Mouse (Mus musculus) neural tube, embryonic 12.5 days (tissue): ENCODE data around the gene Ace. TPM values are rescaled to one million over a fixed set of nuclear protein-coding genes. Genes with fewer than 3 reads are reported as not detected.
A peak's percentile ranks its signal among the peaks of the same experiment; 100 is the strongest.

Experiments used
- ATAC-seq: fragments of 200-750 bp; cut with Nextera tagmentation; 2 replicates; pipeline ENCODE4 v1.8.0; 2017; ENCODE audit warnings: low read depth, mild to moderate bottlenecking, moderate TSS enrichment, moderate library complexity; ENCODE audit not compliant: low FRiP score
- H3K27ac ChIP-seq: fragments of 300-500 bp; sonication (generic); 2 replicates; pipeline ENCODE4 v1.5.1; 2016
- H3K27me3 ChIP-seq: fragments of 300-500 bp; sonication (generic); replicated peaks from 2 replicates; pipeline ENCODE4 v1.6.1; 2016; ENCODE audit warnings: mild to moderate bottlenecking
- H3K36me3 ChIP-seq: fragments of 300-500 bp; sonication (generic); 2 replicates; pipeline ENCODE4 v1.6.1; 2016; ENCODE audit warnings: mild to moderate bottlenecking
- H3K4me1 ChIP-seq: fragments of 300-500 bp; sonication (generic); 2 replicates; pipeline ENCODE4 v1.6.1; 2016
- H3K4me2 ChIP-seq: fragments of 300-500 bp; sonication (generic); replicated peaks from 2 replicates; pipeline ENCODE4 v1.6.1; 2016; ENCODE audit warnings: mild to moderate bottlenecking
- H3K4me3 ChIP-seq: fragments of 300-500 bp; sonication (generic); 2 replicates; pipeline ENCODE4 v1.5.1; 2016
- H3K9ac ChIP-seq: fragments of 300-500 bp; sonication (generic); 2 replicates; pipeline ENCODE4 v1.6.1; 2016; ENCODE audit warnings: mild to moderate bottlenecking
- H3K9me3 ChIP-seq: fragments of 300-500 bp; sonication (generic); 2 replicates; pipeline ENCODE4 v1.6.1; 2016; ENCODE audit warnings: mild to moderate bottlenecking
- WGBS: fragments of 180-500 bp; shearing (Covaris S2); methylation state at CpG from one replicate; pipeline ENCODE4 v1.1.7; 2016; 5-methylcytosine and 5-hydroxymethylcytosine counted together
- polyA plus RNA-seq: library from polyadenylated mRNA; unstranded; fragments of >200 nt; fragmentation: Nextera tagmentation; extraction: Ambion mirVana; gene quantifications from 2 replicates; pipeline ENCODE4 v1.2.1, GENCODE M21; 2016

The Ace gene
- polyA plus RNA-seq, 1 experiment from 2014 or later, result 1.1 TPM

DNA sequence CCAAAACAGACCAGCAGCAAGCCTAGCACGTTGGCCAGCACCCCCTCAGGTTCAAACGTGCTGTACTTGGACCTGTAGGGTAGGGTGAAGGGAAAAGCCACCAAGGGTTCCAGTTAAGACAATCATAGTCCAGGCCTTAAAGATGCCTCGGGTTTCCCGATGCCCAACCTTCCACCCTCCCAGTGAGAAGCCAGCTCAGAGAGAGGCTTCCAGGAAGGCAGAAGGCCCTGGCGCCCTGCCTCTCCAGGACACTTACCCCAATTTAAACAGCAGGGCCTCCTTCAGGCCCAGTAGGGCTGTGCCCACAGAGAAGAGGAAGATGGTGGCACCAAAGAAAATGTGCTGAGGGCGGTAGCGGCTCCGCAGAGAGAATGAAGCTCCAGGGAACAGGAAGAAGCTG, 32.2 kb upstream of the Ace start:
- ATAC-seq, result no peak
- Histone ChIP-seq H3K27me3 (no peaks in the 10 kb centered on the region), H3K4me2 (no peak overlapping the region), H3K4me3 (no peak overlapping the region), H3K9me3 (no peaks in the 10 kb centered on the region), H3K9ac (no peak overlapping the region), H3K27ac (no peak overlapping the region), H3K36me3 (no peaks in the 10 kb centered on the region), H3K4me1 (0 out of 2 replicates have a peak, but pooled peaks cover 5% of the 10 kb centered on the region)
- WGBS, result 88% methylated on average over 8 of the region's 8 CpGs

DNA sequence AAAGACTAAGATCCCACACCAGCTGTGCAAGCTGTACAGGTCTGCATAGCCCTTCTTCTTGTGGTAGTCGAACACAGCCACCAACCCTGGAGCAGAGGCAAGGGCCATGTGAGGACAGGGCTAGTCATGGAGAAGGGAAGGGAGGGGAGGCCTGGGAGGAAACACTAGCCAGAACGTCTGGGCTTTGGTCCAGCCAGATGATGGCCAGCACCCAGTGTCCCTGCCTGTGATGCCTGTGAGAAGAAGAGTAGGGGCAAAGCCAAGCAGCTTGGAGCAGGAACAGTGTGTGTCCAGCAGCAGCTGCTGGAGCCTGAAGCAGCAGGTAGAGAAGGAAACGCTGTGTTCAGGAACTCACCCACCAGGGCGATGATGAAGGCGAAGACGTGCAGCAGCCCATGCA, 31.5 kb upstream of the Ace start:
- Histone ChIP-seq H3K27me3 (0 out of 2 replicates have a peak, but pooled peaks cover 4% of the 10 kb centered on the region), H3K9ac (no peak overlapping the region), H3K9me3 (no peaks in the 10 kb centered on the region), H3K4me1 (0 out of 2 replicates have a peak, but pooled peaks cover 5% of the 10 kb centered on the region), H3K27ac (no peak overlapping the region), H3K36me3 (no peaks in the 10 kb centered on the region), H3K4me2 (no peak overlapping the region), H3K4me3 (no peak overlapping the region)
- no peak for ATAC-seq
- 89% methylated on average over 6 of the region's 6 CpGs for WGBS

DNA sequence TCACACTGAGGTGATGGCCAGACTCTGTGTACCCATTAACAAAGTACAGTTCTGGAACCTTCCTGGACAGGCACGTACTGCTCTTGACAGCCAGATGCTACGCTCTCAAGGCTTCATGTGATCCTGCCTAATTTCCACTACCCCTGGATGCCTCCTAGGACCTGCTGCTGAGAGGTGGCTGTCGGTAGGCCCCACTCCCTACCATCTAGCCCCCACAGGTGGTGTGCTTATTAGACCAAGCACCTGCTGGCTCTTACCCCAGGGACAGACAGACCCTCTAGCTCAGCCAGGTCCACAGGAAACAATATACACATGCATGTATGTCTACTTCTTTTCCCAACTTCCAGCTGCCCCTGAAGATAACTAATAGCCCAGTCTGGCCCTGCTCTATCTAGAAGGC, 30.8 kb upstream of the Ace start:
- no peak overlapping the region for H3K4me3 ChIP-seq
- no peaks in the 10 kb centered on the region for H3K9me3 ChIP-seq
- H3K27ac ChIP-seq, result no peak overlapping the region
- WGBS, result 88% methylated on average over 3 of the region's 3 CpGs
- ATAC-seq, result no peak
- 0 out of 2 replicates have a peak, but pooled peaks cover 5% of the 10 kb centered on the region for H3K4me1 ChIP-seq
- no peaks in the 10 kb centered on the region for H3K36me3 ChIP-seq
- H3K9ac ChIP-seq, result no peak overlapping the region
- H3K4me2 ChIP-seq, result no peak overlapping the region
- peaks cover 11% of the 10 kb centered on the region; the same call in 1 of the 2 replicates for H3K27me3 ChIP-seq

DNA sequence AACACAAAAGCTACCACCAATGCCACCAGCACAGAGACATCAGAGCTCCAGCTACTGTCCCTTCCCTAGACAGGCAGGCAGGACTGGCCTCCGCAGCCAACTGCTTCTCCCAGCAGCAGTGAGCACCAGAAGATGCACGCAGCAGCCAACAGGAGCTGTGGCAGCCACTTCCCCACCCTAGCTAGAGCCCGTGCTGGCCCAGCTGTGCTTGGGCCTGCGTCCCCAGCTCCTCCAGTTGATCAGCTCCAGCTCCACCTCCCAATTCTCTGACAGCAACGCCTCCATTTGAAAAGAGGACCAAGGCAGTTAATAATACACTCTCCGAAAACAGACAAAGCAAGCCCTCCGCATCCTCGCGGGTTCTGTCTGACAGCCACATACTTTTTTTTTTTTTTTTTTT, 29.0 kb upstream of the Ace start:
- Histone ChIP-seq H3K4me1 (peaks cover 6% of the 10 kb centered on the region; the same call in 1 of the 2 replicates), H3K36me3 (no peaks in the 10 kb centered on the region), H3K4me3 (no peak overlapping the region), H3K27me3 (peaks cover 19% of the 10 kb centered on the region), H3K9me3 (no peaks in the 10 kb centered on the region), H3K4me2 (no peak overlapping the region), H3K27ac (no peak overlapping the region), H3K9ac (0 out of 2 replicates have a peak overlapping the region, but pooled peaks have one; percentile 9)
- WGBS, result 53% methylated on average over 9 of the region's 9 CpGs
- no peak for ATAC-seq

DNA sequence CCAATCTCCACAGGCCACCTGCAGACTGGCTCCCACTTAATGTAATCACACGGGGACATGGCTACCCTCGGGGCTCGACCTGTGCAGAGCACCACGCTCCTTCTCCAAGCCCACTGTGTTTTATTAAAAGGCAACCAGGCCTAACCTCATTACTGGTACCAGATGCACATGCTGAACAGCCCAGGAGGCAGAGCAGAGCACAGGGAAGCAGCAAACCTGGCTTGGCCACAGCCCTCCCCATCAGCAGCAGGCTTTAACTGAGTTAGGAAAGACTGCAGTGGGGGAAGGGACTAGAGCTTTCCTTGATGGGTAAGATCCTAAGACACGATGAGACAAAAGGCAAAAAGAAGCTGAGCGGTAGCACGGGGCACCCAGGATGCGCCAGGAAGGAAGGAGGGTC, 25.8 kb upstream of the Ace start:
- H3K4me2 ChIP-seq, result no peak overlapping the region
- peaks cover 11% of the 10 kb centered on the region; the same call in 1 of the 2 replicates for H3K4me1 ChIP-seq
- no peak overlapping the region for H3K4me3 ChIP-seq
- ATAC-seq, result no peak
- 0 out of 2 replicates have a peak overlapping the region, but pooled peaks have one; percentile 13 for H3K9ac ChIP-seq
- no peaks in the 10 kb centered on the region for H3K36me3 ChIP-seq
- no peaks in the 10 kb centered on the region for H3K9me3 ChIP-seq
- peaks cover 33% of the 10 kb centered on the region for H3K27me3 ChIP-seq
- 76% methylated on average over 8 of the region's 8 CpGs for WGBS
- no peak overlapping the region for H3K27ac ChIP-seq

DNA sequence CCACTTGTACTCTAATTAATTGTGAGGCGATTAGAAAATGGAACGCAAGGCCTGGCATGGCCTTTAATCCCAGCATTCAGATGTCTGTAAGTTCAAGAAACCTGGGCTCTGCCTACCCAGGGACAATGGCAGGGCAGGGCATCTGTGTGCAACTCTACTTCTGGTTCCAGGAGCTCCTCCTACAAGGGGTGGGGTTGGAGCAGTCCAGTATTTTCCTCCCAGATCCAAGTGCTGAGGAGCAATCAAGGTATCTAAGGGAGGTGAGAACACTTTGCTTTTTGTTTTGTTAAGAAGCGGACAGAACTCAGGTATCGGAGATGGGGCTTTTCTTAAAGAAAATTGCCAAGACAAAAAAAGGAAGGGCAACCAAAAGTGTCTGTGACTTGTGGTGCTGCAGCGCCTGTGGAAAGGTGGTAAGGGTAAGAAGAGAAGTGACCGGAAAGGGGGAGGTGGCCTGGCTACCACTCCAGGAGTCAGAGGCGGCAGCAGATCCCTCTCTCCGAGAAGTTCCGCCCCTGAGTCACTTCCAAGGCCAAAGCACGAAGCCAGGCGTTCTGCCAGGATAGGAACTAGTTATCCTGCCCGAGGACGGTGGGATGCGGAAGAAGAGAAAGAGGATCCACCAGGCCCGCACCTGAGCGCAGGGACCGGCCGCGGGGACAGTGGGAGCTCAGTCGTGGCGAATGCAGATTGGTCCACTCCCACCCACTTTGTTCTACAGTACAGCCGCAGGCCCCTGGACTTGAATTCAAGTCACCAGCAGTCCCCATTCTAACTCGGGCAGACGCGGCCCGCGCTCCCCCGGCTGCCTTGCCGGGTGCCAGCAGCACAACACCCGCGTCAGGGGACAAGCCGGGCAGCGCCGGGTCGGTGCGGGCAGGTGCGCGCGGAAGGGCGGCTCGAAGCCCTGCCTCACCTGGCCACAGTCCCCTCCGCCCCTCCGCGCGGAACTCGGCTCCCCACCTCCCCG, 24.3 kb upstream of the Ace start:
- Histone ChIP-seq H3K4me2 (peak overlapping the region; percentile 97), H3K9ac (peak overlapping the region; percentile 69), H3K4me3 (peak overlapping the region; percentile 63), H3K4me1 (peaks cover 11% of the 10 kb centered on the region), H3K27me3 (peaks cover 33% of the 10 kb centered on the region), H3K27ac (no peak overlapping the region), H3K9me3 (no peaks in the 10 kb centered on the region), H3K36me3 (no peaks in the 10 kb centered on the region)
- WGBS, result 6% methylated on average over 47 of the region's 47 CpGs
- ATAC-seq, result peak; percentile 51

DNA sequence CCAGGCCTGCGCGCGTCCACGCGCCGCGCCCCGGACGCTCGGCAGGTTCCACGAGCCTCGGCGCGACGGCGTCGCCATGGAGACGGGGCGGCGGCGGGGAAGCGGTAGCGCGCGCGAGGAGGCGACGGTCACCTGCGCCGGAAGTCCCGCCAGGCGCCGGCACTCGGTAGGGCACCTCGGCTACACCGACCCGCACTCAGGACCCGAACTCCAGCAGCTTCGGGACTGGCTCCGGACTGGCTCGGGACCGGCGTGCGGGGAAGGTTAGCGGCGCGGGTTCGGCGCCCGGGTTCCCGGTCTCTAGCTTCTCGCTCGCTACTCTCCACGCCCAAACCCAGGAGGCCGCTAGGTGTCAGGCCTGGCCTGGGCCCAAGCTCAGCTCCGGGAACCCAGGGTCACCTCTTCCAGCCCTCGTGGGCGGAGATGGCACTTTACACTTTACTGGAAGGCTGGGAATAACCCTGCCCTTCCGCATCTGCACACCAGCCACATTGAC, 23.6 kb upstream of the Ace start:
- peak overlapping the region; percentile 63 for H3K4me3 ChIP-seq
- no peak overlapping the region for H3K27ac ChIP-seq
- WGBS, result under 1% methylated on average over 59 of the region's 59 CpGs
- peak; percentile 72 for ATAC-seq
- H3K4me2 ChIP-seq, result peak overlapping the region; percentile 97
- H3K9ac ChIP-seq, result peak overlapping the region; percentile 69
- H3K9me3 ChIP-seq, result no peaks in the 10 kb centered on the region
- peaks cover 11% of the 10 kb centered on the region for H3K4me1 ChIP-seq
- peaks cover 33% of the 10 kb centered on the region for H3K27me3 ChIP-seq
- H3K36me3 ChIP-seq, result no peaks in the 10 kb centered on the region

DNA sequence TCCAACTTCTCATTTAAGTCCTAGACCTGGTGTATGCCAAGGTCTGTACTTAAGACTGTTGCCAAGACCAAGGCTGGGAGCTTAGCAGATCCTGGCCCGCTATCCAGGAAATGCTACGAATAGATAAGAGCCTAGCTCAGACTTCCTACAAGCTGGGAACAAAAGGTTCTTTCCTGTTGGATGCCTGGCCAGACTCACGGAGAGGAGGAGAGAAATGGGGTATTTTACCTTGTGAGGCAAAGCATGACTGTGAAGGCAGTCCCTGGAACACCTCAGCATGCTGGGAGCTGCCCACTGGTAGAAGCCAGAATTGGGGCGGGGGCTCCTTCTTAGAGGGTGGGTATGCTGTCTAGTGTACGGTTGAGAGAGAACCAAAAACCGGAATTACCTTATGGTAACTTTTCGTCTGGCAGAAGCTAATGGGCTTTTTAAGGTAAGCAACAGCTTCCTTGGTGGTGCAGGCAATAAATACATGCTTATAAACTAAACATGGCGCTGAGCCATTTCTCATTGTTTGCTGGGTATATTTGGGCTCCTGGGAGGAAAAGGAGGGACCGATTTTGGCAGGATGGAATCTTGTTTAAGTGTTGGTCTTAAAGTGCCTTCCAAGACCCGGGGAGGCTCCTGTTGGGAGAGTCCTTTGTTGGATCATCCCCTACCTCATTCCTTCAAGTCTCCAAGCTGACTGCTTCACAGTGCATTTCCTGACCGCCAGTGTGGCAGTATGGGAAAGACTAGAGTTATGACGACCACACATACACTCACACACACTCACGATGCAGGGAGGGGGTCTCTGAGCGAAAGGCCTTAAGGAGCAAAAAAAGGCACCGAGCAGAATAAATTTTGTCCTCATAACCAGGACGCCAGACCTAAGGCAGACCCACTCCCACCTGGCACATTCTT, 22.7 kb upstream of the Ace start:
- H3K9ac ChIP-seq, result no peak overlapping the region
- no peak overlapping the region for H3K27ac ChIP-seq
- peak overlapping the region; percentile 97 for H3K4me2 ChIP-seq
- peak overlapping the region; percentile 63; the same call in 1 of the 2 replicates for H3K4me3 ChIP-seq
- H3K36me3 ChIP-seq, result no peaks in the 10 kb centered on the region
- no peak for ATAC-seq
- 81% methylated on average over 16 of the region's 16 CpGs for WGBS
- H3K27me3 ChIP-seq, result peaks cover 33% of the 10 kb centered on the region
- H3K9me3 ChIP-seq, result no peaks in the 10 kb centered on the region
- peaks cover 11% of the 10 kb centered on the region for H3K4me1 ChIP-seq

DNA sequence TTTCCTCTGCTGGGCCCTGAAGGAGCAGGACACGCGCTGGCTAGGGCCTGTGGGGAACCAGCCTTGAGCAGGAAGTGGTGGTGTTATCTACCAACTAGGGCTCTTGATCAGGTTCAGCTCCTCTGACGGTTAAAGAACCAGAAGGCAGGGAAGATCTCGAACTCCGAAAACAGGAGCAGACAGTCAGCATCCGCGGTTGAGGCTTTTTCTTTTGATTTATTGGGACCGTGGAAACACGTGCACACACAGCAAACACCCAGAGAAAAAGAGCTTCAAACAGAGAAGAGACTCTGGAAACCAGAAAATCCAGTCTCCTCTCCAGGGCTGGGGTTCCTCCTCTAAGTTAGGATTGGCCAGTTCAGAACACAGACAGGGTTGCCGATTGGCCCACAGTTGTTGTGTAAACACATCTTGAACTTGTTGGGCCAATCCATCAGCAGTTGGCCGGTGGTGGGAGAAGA, 21.0 kb upstream of the Ace start:
- Histone ChIP-seq H3K9ac (0 out of 2 replicates have a peak overlapping the region, but pooled peaks have one; percentile 13), H3K9me3 (no peaks in the 10 kb centered on the region), H3K4me1 (peaks cover 11% of the 10 kb centered on the region), H3K27ac (no peak overlapping the region), H3K4me2 (no peak overlapping the region), H3K4me3 (no peak overlapping the region), H3K36me3 (no peaks in the 10 kb centered on the region), H3K27me3 (peaks cover 24% of the 10 kb centered on the region)
- no peak for ATAC-seq
- 48% methylated on average over 11 of the region's 11 CpGs for WGBS

DNA sequence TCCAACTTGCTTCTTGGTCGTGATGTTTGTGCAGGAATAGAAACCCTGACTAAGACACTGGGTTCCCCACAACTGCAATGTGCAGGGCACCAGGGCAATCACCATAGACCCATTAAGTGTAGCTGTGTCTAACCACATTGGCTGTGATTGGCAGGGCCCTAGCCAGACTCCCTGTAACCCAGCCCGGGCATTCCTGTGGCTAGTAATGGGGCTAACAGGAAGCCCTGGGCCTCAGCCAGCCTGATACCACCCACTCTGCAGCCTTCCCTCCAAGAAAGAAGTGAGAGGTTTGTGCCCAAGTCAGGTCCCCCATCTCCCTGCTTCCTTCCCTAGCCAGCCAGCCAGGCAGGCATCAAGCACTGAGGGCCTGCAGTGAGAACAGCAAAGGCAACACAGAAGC, 19.5 kb upstream of the Ace start:
- Histone ChIP-seq H3K27ac (no peak overlapping the region), H3K4me3 (no peak overlapping the region), H3K4me1 (peaks cover 11% of the 10 kb centered on the region), H3K9ac (no peak overlapping the region), H3K4me2 (no peak overlapping the region), H3K36me3 (no peaks in the 10 kb centered on the region), H3K27me3 (peaks cover 18% of the 10 kb centered on the region), H3K9me3 (no peaks in the 10 kb centered on the region)
- WGBS, result 78% methylated on average over 2 of the region's 2 CpGs
- ATAC-seq, result no peak

DNA sequence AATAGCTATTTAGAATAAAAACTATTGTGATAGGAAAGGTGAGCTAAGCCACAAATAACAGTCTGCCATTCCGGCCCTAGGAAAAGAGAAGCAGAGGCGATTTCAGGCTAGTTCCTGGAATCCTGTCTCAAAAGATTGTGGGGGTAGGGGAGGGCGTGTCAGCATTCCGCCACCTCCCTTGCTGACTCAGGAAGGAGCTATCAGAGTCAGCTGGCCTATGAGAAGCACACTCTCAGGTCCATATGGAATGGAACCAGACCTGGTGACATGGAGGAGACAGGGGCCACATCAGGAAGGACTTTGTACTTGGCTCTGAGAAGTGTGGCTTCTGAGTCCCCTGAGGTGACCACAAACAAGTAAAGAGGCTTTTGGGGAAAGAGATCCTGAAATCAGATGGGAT, 17.2 kb upstream of the Ace start:
- Histone ChIP-seq H3K9ac (no peak overlapping the region), H3K9me3 (no peaks in the 10 kb centered on the region), H3K4me3 (no peak overlapping the region), H3K36me3 (no peaks in the 10 kb centered on the region), H3K4me1 (no peaks in the 10 kb centered on the region; the same call in 1 of the 2 replicates), H3K27ac (no peak overlapping the region), H3K27me3 (peaks cover 1% of the 10 kb centered on the region; the same call in 1 of the 2 replicates), H3K4me2 (no peak overlapping the region)
- WGBS, result 79% methylated on average over 4 of the region's 4 CpGs
- ATAC-seq, result no peak
